10 mouse cellular contexts compared by ENCODE assay signal in the genomic region with DNA sequence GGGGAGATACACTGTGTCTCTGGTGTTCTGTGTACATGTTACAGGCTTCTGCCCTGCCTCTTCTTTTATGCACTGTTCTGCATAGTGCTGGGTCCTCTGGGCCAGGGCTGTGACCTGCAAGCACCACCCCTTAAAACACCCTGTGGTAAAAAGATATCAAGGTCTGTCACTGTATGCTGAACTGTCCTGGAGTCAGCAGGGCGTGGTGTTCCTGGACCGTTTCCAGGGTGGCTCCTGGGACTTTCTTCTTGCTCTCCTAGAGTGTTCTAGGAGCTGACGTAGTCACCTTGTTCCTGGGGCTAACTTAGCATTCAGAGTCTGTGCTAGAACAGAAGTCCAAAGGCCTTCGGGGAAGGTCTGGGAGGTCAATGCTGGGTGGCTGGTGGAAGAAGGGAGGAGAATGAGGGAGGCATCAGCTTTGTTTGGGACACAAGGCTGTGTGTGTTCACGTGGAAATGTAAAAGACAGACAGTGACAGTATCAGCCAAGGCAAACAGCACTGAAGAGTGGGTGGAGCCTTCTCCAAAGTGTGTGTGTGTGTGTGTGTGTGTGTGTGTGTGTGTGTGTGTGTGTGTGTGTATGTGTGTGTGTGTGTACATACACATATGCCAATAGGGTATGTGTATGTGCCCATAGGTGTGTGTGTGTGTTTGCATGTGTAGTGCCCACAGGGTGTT.
DNase-seq lines count a peak whose midpoint lies in the region; ATAC-seq lines count a peak whose summit lies in the region.
"Had no signal": no experiment of that assay in that cellular context is flagged by ENCODE, and none has a peak within 500 bp of the region (broad histone marks: within the 10 kb centered on the region; RNA-seq: fewer than 3 reads in every experiment).

No protein-coding gene starts in this region.

- no peak overlapping the region for H3K9ac ChIP-seq in heart, embryonic 12.5 days
- no peak overlapping the region for H3K9ac ChIP-seq in forebrain, embryonic 15.5 days (replicated peaks)
- H3K9ac ChIP-seq: embryonic facial prominence, embryonic 13.5 days had no signal

- H3K4me3 ChIP-seq in heart, embryonic 12.5 days, result no peak overlapping the region
- H3K4me3 ChIP-seq in erythroblast, embryonic 14.5 days (replicated peaks), result peak overlapping the region; percentile 11
- H3K4me3 ChIP-seq in forebrain, embryonic 15.5 days, result no peak overlapping the region
- H3K4me3 ChIP-seq: embryonic facial prominence, embryonic 13.5 days had no signal

- no peak for DNase-seq in heart, adult 9 months (ENCODE audit: low spot score in 2 of 2)
- DNase-seq in liver, result peak; percentile 85
- peak; percentile 87 for DNase-seq in spleen, postnatal 4 days (ENCODE audit: low spot score in 2 of 2)
- DNase-seq in lung, postnatal 36 days, result no peak
- DNase-seq in right cerebral cortex, postnatal 10 days (ENCODE audit: low spot score in 2 of 2), result no peak
- DNase-seq: lung, adult 2 months had no signal

- ATAC-seq in heart, embryonic 12.5 days (ENCODE audit: insufficient number of reproducible peaks, low FRiP score), result peak; percentile 33; the same call in 1 of the 2 replicates
- no peak for ATAC-seq in forebrain, embryonic 15.5 days (replicated peaks)

- H3K9me3 ChIP-seq in heart, embryonic 12.5 days (replicated peaks), result peaks cover 8% of the 10 kb centered on the region
- peaks cover 13% of the 10 kb centered on the region for H3K9me3 ChIP-seq in erythroblast, embryonic 14.5 days (ENCODE audit: control insufficient read depth, low read length)
- H3K9me3 ChIP-seq in forebrain, embryonic 15.5 days, result no peaks in the 10 kb centered on the region

- no peak overlapping the region for H3K4me2 ChIP-seq in heart, embryonic 12.5 days
- H3K4me2 ChIP-seq in forebrain, embryonic 15.5 days (replicated peaks), result no peak overlapping the region
- H3K4me2 ChIP-seq: embryonic facial prominence, embryonic 13.5 days had no signal

- peaks cover 44% of the 10 kb centered on the region for H3K4me1 ChIP-seq in heart, embryonic 12.5 days (replicated peaks)
- H3K4me1 ChIP-seq in erythroblast, embryonic 14.5 days (ENCODE audit: control insufficient read depth), result peaks cover 66% of the 10 kb centered on the region
- no peaks in the 10 kb centered on the region for H3K4me1 ChIP-seq in forebrain, embryonic 15.5 days

- H3K36me3 ChIP-seq in heart, embryonic 12.5 days, result no peaks in the 10 kb centered on the region
- peaks cover 21% of the 10 kb centered on the region for H3K36me3 ChIP-seq in erythroblast, embryonic 14.5 days (ENCODE audit: control insufficient read depth)
- no peaks in the 10 kb centered on the region for H3K36me3 ChIP-seq in forebrain, embryonic 15.5 days
- H3K36me3 ChIP-seq: embryonic facial prominence, embryonic 13.5 days had no signal

- H3K27me3 ChIP-seq in heart, embryonic 12.5 days (replicated peaks), result no peaks in the 10 kb centered on the region
- no peaks in the 10 kb centered on the region for H3K27me3 ChIP-seq in erythroblast, embryonic 14.5 days (ENCODE audit: control insufficient read depth)
- H3K27me3 ChIP-seq in forebrain, embryonic 15.5 days, result no peaks in the 10 kb centered on the region
- H3K27me3 ChIP-seq: embryonic facial prominence, embryonic 13.5 days had no signal

- 69% methylated on average over 5 of the region's 5 CpGs for WGBS in heart, embryonic 12.5 days
- WGBS in forebrain, embryonic 15.5 days, result 84% methylated on average over 5 of the region's 5 CpGs

- H3K27ac ChIP-seq in heart, embryonic 12.5 days (ENCODE audit: poor library complexity, severe bottlenecking), result no peak overlapping the region
- no peak overlapping the region for H3K27ac ChIP-seq in forebrain, embryonic 15.5 days (replicated peaks)
- H3K27ac ChIP-seq: embryonic facial prominence, embryonic 13.5 days had no signal

Comparison
In these comparisons a context has a peak if more than half of its experiments do, and no peak if none do; other contexts are left out.
1. DNase-seq: peak in liver (single experiment) and spleen, postnatal 4 days (2 of 2); none in heart, adult 9 months (0 of 2), lung, postnatal 36 days (single experiment) and right cerebral cortex, postnatal 10 days (0 of 2).